In genomic region chr7:38108260-38108632, GRCm38 (mm10) we compare ENCODE assay signal across 8 mouse cellular contexts. TPM values are rescaled to one million over a fixed set of nuclear protein-coding genes. Genes with fewer than 3 reads are reported as not detected.
DNase-seq lines count a peak whose midpoint lies in the region; ATAC-seq and TF ChIP-seq lines count a peak whose summit lies in the region.

No protein-coding gene starts in this region.

- no peak for TF ChIP-seq CTCF in left cerebral cortex, adult 2 months (IDR thresholded peaks at IDR 0.05)
- TF ChIP-seq CTCF in lung, postnatal 0 days (IDR thresholded peaks at IDR 0.05), result no peak
- 0 out of 2 replicates have a peak, but pooled peaks have one; percentile 16 for TF ChIP-seq CTCF in thymus, adult 2 months (IDR thresholded peaks at IDR 0.05; ENCODE audit: borderline replicate concordance, control insufficient read depth, extremely low read depth, insufficient read depth, low read length, poor library complexity)

- H3K9ac ChIP-seq in intestine, embryonic 15.5 days, result peak overlapping the region; percentile 56
- H3K9ac ChIP-seq in lung, postnatal 0 days (replicated peaks; ENCODE audit: low read depth), result no peak overlapping the region

- peaks cover 34% of the 10 kb centered on the region for H3K4me1 ChIP-seq in intestine, embryonic 15.5 days (replicated peaks)
- H3K4me1 ChIP-seq in lung, postnatal 0 days (ENCODE audit: insufficient read depth, low read depth, low read length), result peaks cover 8% of the 10 kb centered on the region; the same call in 1 of the 2 replicates
- H3K4me1 ChIP-seq in thymus, adult 2 months (replicated peaks; ENCODE audit: control insufficient read depth, insufficient read depth, low read length), result peaks cover 30% of the 10 kb centered on the region

- 18% methylated on average over 10 of the region's 10 CpGs for WGBS in intestine, embryonic 15.5 days
- WGBS in lung, postnatal 0 days, result 9% methylated on average over 10 of the region's 10 CpGs
- WGBS in thymus, adult 2 months, result 3% methylated on average over 10 of the region's 10 CpGs

- no peaks in the 10 kb centered on the region for H3K36me3 ChIP-seq in intestine, embryonic 15.5 days
- H3K36me3 ChIP-seq in lung, postnatal 0 days (ENCODE audit: insufficient read depth, low read length), result peaks cover 4% of the 10 kb centered on the region; the same call in 1 of the 2 replicates
- H3K36me3 ChIP-seq in thymus, adult 2 months (ENCODE audit: control insufficient read depth, insufficient read depth, low read length), result no peaks in the 10 kb centered on the region

- H3K27me3 ChIP-seq in intestine, embryonic 15.5 days (replicated peaks), result no peaks in the 10 kb centered on the region
- no peaks in the 10 kb centered on the region for H3K27me3 ChIP-seq in lung, postnatal 0 days (replicated peaks; ENCODE audit: insufficient read depth, low read length)
- H3K27me3 ChIP-seq in thymus, adult 2 months (ENCODE audit: control insufficient read depth, insufficient read depth, low read length), result no peaks in the 10 kb centered on the region

- intact Hi-C loops in left cerebral cortex, adult 2 months (cut with DNase I), result no loop called here
- intact Hi-C loops in left cerebral cortex, postnatal 4 days (cut with DNase I), result no loop called here

- ATAC-seq in intestine, embryonic 15.5 days, result no peak
- no peak for ATAC-seq in lung, postnatal 0 days

- DNase-seq in left cerebral cortex, adult 2 months (ENCODE audit: extremely low spot score in 1 of 2, low spot score in 2 of 2), result peak in 1 of 2 experiments; percentile 18
- DNase-seq in left cerebral cortex, postnatal 4 days, result no peak
- DNase-seq in embryo, embryonic 10.5 days (ENCODE audit: low spot score), result peak; percentile 40
- DNase-seq in lung, postnatal 0 days (ENCODE audit: low spot score), result no peak
- peak; percentile 53 for DNase-seq in thymus, adult 2 months
- DNase-seq in ovary, adult 18-20 months (ENCODE audit: low spot score), result no peak
- DNase-seq in layer of hippocampus, postnatal 25 days (ENCODE audit: extremely low spot score in 1 of 2, low spot score in 1 of 2), result no peak

- H3K27ac ChIP-seq in left cerebral cortex, adult 2 months, result peak overlapping the region; percentile 76
- peak overlapping the region; percentile 72; the same call in 1 of the 2 replicates for H3K27ac ChIP-seq in intestine, embryonic 15.5 days
- H3K27ac ChIP-seq in lung, postnatal 0 days (ENCODE audit: low read length), result no peak overlapping the region
- H3K27ac ChIP-seq in thymus, adult 2 months (ENCODE audit: control insufficient read depth, insufficient read depth, low read length), result peak overlapping the region; percentile 82

- TF ChIP-seq POLR2A in thymus, adult 2 months (IDR thresholded peaks at IDR 0.05; ENCODE audit: control insufficient read depth, extremely low read depth, insufficient read depth, low read length, poor library complexity), result no peak

- H3K4me3 ChIP-seq in left cerebral cortex, adult 2 months, result peak overlapping the region; percentile 71
- H3K4me3 ChIP-seq in intestine, embryonic 15.5 days (replicated peaks), result peak overlapping the region; percentile 81
- H3K4me3 ChIP-seq in lung, postnatal 0 days (ENCODE audit: low read depth, low read length), result peak overlapping the region; percentile 69
- H3K4me3 ChIP-seq in thymus, adult 2 months (ENCODE audit: control insufficient read depth, insufficient read depth, low read length), result peak overlapping the region; percentile 78

- peak overlapping the region; percentile 95 for H3K4me2 ChIP-seq in intestine, embryonic 15.5 days (replicated peaks)
- H3K4me2 ChIP-seq in lung, postnatal 0 days (replicated peaks; ENCODE audit: low read depth, low read length), result peak overlapping the region; percentile 100

- TF ChIP-seq EP300 in lung, postnatal 0 days (IDR thresholded peaks at IDR 0.05), result no peak

- H3K9me3 ChIP-seq in intestine, embryonic 15.5 days, result no peaks in the 10 kb centered on the region
- no peaks in the 10 kb centered on the region for H3K9me3 ChIP-seq in lung, postnatal 0 days (ENCODE audit: low read length)

RNA-seq across cellular contexts. Expression of gene Ccne1, which starts 0.9 kb away (rescaled TPM):
- 10 to 100 TPM; 20.0 to 21.8 TPM for total RNA-seq in left cerebral cortex, adult 2 months (2021)
- 1 to 10 TPM; 8.7 to 8.8 TPM for total RNA-seq in left cerebral cortex, postnatal 4 days (2021)
- 57.2 and 59.4 TPM in 2 replicates for polyA plus RNA-seq in intestine, embryonic 15.5 days (2015; fragmentation: Nextera tagmentation; extraction: Ambion mirVana)
- polyA plus RNA-seq in lung, postnatal 0 days (2015; fragmentation: Nextera tagmentation; extraction: Ambion mirVana), result 2.9 and 3.6 TPM in 2 replicates
- polyA plus RNA-seq in thymus, adult 2 months (2012; rRNA removed), result 27.1 and 57.3 TPM in 2 replicates
- 10 to 100 TPM; 13.1 to 13.4 TPM for total RNA-seq in layer of hippocampus, postnatal 25 days (2021)

Comparison
In these comparisons a context has a peak if more than half of its experiments do, and no peak if none do; other contexts are left out.
1. DNase-seq: peak in embryo, embryonic 10.5 days (single experiment) and thymus, adult 2 months (single experiment); none in left cerebral cortex, postnatal 4 days (single experiment), lung, postnatal 0 days (single experiment), ovary, adult 18-20 months (single experiment) and layer of hippocampus, postnatal 25 days (0 of 2).
2. Peak in every context shown above with its lines, with median percentiles within 50 percentile points of each other: H3K4me3 ChIP-seq.